Mouse (Mus musculus): ENCODE results near the gene Nin.

Nin gene

DNA sequence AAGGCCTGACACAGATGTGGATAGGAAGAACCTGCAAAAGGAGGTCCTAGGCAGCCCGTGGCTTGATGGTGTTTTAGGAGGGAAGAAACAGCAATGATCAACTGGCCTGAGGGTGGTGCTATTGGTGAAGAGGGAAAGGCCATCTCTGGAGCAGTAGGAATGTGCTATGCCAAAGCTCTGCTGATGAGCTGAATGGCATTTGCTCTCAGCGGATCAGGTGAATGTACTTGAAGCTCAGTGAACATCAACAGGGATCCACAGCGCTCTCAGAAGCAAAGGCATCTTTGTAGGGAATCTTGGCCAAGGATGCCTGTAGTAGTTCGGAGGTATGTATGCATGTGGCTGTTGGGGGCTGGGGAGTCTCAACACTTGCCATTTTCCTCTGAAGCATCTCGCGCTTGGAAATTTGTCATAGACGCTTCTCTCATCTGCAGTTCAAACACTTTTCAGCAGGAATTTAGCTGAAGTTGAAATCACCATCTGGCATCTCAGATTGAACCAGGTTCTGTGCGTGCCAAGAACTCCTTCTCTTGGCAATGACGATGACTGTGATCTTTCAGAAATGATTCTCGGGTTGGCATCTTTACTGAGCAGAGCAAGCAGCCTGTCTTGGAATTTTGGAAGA lies 5.3 kb upstream of the Nin start:
- no peak for DNase-seq

DNA sequence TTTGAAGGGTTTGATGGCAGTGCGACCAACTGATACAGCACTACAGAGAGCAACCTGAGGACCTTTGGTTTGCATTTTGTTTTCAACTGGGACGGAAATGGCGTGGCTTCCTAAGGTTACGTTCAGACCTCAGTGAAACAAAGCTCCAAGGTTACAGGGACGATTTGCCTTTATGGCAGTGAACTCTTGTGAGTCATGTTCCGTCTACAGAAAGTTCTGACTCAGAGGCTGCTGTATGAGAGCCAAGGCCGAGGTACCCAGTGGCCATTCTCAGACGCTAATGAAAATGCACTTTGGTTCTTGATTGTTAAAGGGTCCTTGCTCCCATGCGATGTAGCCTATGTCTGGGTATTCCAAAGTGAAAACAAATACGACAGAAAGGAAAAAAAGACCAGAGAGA lies 3.6 kb upstream of the Nin start:
- DNase-seq, result no peak

- no peak for DNase-seq
These were observed 1.5 kb downstream of the Nin start for GRCm38 (mm10) chr12:70112090-70112383.

GRCm38 (mm10) chr12:70111367-70112089 lies 2.0 kb downstream of the Nin start:
- DNase-seq, result peak; percentile 54 to 56

GRCm38 (mm10) chr12:70111117-70111366 lies 2.5 kb downstream of the Nin start:
- DNase-seq, result no peak

DNA sequence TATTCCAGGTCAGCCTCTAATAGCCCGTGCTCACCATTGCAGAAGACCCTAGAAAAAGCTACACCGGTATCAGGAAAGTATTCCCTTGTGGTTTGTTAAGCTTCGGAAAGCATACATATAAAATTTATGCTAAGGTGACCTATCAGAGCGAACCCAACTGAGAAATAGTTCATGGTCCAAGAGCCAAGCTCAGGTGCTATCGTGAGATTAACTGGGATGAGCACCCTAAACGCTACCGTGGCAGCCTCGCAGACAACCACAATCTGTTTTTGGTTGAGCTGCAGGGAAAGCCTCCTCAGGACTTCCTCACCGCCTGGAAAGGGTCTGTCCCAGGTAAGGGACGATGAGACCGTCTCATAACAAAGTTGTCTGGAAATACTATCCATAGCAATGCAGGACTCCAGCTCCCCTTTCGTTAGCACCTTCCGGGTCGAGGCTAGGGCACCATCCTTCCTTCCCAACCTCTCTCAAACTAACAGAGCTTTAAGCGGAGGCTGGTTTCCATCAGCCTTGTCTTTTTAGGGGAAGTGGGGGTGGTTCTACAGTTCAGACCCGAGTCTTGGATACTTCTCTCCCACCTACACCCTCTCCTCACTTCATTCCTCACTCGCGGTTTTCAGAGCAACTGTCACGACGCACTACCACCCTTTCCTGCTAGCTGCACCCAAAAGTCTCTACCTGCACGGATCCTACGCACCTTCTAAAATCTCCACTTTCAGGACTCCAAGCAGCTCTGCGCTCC lies 3.0 kb downstream of the Nin start:
- no peak for DNase-seq

DNA sequence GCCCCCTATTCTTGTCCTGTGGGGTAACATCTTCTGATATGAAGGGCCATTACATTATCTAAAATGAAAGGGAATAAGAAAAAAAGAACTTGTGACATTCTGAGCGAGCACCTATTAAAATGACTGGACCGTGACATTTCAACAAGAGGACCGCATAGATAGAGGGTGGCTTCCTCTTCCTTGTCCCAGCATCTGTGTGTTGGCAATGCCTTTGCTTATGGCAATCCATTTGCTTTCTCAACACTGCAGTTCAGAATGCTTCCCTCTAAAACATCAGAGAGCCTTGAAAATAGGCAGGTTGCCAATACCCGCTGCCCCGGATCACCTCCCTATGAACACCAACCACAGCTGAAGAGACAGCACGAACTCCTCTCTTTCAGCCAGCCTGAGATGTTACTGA lies 3.6 kb downstream of the Nin start:
- DNase-seq, result no peak

DNA sequence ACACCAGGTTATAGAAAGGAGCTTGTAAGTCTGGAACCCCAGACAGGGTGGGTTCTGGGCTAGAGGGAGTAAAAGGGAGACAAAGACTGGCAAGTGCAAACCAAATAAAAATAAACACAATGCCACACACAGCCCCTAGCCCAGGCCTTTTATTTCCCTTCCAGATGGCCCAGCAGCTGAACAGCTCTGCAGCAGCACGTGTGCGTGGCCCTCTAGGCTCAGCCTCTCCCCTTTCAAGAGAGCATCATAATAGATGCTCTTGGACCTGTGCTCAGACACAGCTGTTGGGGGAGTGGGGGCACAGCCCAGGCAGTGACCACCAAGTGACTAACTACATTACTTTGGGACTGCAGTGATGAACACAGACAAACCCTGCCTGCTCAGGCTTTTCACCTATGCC lies 5.4 kb downstream of the Nin start:
- DNase-seq, result no peak

DNA sequence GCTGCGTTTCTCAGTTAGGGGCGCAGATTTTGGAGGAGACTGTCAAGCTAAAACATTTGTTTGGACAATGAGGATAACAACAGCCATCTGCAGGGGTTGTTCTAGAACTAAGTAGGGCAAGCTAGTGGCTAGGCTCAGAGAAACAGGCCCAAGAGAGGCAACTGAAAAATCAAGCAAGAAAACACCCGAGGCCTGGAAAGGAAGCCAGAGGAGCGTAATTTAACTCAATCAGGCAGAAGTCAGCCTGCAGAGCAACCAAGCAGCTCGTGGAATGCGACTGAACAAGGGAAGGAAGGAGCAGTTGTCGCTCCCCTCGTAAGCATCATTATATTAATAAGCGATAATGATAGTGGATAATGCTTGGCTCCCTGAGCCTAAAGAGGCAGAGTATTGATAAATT lies 7.0 kb downstream of the Nin start:
- DNase-seq, result no peak

DNA sequence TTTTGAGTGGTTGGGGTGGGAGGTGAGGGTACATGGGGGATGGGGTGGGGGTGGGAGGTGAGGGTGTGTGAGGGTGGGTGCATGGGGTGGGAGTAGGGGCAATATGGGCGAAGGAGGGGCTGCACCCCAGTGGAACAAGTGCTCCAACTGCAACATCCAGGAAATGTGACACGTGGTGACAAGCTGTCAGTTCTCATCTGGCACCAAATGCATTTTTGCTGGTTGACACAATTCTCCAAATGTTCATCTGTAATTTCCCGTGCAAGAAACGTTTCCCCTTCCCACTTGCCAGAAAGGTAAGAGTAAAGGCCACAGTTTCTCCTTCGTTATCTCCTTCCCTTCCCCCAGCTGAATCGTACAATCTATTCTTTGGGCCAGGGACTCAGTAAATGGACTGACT lies 7.6 kb downstream of the Nin start:
- DNase-seq, result no peak

DNA sequence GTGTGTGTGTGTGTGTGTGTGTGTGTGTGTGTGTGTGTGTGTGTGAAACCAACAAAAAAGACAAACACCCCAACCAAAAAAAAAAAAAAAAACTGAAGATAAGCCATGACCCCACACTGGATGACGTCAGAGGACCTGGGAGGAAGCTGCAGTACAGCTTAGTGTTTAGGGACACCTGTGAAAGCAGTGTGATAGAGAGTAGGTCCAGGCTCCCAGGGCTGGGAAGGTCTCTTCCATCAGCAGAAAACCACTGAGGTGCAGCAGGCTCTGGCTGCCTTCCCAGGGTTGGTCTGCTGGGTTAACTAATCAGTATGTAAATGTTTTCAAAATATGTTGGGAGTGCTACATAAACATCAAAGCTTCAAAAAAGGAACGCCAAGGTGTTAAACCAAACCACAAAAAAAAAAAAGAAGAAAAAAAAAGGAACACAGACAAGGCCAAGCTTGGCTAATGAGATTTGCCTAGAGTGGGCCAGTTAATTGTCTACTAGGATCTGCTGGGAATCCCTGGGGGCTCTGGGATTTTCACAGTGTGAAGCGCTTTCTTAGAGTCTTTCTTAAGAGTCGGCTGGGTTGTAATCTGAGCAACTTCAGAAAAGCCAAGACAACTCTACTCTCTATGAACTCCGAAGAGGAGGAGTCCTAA lies 8.6 kb downstream of the Nin start:
- peak; percentile 40 to 48 for DNase-seq

- DNase-seq, result peak; percentile 11 to 31
These were observed 9.3 kb downstream of the Nin start for GRCm38 (mm10) chr12:70104199-70104598.

GRCm38 (mm10) chr12:70103257-70103656 lies 10.3 kb downstream of the Nin start:
- no peak for DNase-seq

DNA sequence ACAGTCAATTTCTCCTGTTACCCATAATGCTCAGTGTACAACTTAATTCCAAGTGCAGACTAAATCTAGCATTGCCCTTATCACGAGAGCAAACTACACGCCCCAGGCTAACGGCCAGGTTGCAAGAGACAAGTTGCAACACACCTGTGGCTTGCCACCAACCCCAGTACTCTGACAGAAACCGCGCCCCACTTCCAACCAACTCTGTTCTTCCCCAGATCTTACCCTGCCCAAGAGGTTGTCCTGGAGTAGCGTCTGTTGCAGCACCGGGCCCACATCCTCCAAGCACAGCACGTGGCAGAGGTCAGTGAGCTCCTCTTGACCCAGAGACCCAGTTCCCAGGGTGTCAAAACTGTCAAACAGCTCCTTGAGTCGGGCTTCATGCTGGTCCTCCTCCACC lies 11.1 kb downstream of the Nin start:
- no peak for DNase-seq

DNA sequence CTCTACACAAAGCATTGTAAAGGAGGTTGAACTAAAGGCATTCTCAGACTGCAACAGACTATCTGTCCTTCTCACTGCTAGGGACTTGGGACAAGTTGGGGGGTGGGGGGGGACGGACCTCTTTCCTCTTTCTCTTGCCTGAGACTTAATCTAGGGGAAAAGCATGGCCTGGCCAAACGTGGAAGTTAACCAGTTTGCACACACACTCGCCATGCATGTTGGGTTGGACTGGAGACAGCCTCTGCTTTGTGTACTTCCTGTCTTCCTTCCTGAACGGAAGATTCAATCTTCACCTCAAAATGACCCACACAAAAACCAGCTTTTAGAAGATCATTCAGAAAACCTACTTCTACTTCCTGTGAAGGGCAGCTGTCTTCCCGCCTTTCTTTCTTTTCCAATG lies 11.7 kb downstream of the Nin start:
- DNase-seq, result no peak

DNA sequence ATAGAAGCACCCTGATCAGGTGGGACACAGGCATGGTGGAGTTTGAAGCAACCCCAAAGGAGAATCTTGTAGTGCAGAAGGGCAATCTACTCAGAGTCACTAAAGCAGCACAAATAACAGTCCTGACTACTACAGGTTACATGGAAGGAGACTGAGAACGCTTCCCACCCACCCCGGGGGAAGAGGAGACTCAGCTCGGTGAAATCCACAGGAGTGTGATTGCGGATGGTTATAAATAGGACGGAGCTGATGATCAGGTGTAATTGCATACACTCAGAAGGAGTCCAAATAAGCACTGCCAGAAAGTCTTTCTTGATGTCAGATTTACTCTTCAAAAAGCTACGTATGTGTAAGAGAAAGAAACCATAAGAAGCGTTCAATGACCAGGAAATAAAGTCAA lies 15.6 kb downstream of the Nin start:
- DNase-seq, result no peak

DNA sequence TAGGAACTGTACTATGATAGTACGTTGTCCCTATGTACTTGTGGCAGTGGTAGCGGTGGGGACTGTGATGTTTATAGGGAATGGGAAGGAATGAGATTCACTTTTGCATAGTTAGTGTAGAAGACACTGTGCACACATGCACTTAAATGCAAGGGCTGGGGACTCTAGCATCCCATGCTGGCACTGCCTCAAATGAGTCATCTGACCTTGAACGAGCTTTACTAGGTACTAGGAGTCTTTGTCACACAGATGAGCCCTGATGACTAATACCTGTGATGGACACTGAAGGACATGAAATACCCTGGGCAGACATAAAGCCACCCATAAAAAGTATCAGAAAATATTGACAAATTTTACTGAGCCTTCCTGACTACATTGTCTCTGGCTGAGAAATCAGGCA lies 16.2 kb downstream of the Nin start:
- no peak for DNase-seq

DNA sequence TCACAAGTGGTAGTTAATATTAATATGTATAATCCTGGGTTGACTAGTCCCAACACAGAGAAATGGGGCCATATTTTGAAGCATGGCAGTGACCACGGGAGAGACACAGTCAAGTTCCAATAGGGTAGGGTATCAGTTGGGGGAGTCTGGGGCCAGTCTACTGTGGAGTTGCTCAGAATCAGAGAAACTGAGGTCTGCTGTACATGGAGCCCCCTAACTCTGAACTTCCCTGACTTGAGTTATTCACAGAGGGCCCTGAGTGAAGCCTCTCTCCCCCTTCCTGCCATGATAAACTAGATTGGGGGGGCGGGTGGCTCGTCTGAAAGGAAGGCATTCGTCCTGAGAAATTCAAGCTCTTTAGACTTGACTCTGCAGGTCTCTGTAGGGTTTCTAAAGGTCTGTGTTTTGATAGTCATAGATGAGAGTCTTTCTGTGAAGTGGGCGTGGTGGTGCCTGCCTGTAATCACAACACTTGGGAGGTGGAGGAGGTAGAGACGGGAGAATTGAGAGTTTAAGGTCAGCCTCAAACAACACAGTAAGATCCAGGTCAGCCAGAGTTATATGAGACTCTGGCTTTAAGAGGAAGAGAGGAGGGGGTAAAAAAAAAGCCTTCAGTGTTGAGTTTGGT lies 20.1 kb downstream of the Nin start:
- DNase-seq, result no peak

- DNase-seq, result no peak
These were observed 25.2 kb downstream of the Nin start for GRCm38 (mm10) chr12:70088297-70088696.

GRCm38 (mm10) chr12:70085351-70085750 lies 28.2 kb downstream of the Nin start:
- DNase-seq, result no peak

- DNase-seq, result no peak
These were observed 29.3 kb downstream of the Nin start for GRCm38 (mm10) chr12:70084198-70084597.

DNA sequence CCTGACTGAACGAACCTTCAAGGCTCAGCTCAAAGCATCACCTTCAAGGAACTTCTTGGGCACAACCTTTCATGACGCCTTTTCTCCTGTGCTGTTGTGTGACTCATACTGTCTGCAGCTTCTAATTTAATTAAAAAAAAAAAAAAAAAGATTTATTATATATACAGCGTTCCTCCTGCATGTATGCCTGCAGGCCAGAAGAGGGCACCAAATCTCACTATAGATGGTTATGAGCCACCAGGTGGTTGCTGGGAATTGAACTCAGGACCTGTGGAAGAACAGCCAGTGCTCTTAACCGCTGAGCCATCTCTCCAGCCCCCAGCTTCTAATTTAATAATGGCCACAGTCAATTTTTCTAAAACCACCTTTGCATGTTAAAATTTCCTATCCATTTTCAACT lies 29.8 kb downstream of the Nin start:
- DNase-seq, result no peak

DNA sequence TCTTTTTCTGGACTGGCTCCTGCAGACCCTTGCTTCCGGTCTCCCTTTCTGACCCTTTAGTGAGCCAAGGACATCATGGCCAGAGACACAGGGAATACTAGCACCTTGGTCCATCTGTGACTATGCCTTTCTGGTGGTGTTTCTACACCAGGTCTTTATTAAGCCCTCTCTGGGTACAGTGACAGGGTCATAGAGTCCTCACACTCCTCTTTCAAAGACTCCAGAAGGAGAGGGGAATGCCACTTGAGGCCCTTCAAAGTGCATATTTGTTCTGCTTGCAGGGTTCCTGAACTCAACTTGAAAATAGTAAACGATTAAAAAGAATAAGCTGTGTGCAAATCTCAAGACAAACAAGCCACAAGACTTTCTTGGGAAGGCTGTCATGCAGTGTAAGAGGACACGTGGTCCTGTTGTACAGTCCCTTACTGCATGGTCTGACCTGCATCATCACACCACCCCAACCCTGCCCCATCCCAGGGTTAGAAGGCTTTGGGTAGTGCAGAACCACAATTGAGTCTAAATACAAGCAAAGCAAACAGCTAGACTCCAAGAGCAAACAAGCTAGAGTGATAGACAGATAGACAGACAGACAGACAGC lies 30.5 kb downstream of the Nin start:
- DNase-seq, result no peak
